Mouse (Mus musculus) v-Abl transformed pro-B cells (cell line): Measurements from ENCODE around the gene Amigo2.

Experiments
- in situ Hi-C, 2 experiments: fragments of 400-800 bp; cut with MboI; formaldehyde crosslinking; loops; one replicate each; pipeline ENCODE4 v1.15.1; 2025; ENCODE audit not compliant: unreplicated experiment in 2 of 2

The Amigo2 gene

DNA sequence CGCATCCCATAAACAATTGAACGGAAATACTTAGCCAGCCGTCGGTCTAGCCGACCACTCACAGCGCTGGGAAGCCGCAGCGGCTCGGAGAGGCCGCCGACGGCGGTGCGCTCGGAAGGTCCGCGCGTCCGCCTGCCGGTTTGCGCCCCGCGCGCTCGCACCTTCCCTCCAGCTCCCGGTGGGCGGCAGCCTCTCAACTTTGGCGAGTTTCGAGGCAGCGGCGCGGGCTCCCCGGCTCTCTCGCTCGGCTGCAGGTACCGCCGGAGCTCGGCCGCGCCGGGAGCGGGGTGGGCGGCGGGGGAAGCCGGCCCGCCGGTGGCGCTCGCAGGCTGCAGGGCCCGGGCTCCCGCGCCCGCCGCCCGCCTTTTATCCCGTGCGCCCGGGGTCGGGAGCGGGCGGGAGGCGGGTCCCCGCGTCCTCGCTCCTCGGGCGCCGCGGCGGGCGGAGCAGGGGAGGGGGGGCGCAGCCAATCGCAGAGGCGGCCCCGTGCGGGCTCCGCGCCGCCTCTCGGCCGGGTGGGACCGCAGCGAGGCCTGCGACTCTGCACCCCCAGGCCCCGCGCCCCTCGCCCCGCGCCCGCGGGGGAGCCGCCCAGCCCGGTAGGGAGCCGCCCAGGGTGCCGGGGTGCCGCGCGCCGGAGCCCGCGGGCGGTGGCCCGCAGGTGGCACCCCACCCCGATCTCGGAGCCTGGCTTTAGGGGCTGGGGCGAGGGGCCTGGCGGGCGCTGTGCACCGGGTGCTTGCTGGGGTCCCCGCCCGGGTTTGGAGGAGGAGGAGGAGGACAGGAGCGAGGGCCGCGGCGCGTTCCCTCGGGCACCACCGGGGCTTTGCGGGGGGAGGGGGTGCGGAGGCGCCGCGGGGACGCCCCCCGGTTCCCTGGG is at the start of gene Amigo2, which contains the start of gene Pced1b:
Gene Amigo2 (minus strand): TSS at position 377 of the 880 bp plus-strand sequence.
Gene Pced1b (plus strand): TSS at position 197 of the 880 bp plus-strand sequence.
- in situ Hi-C loops = loop anchor here in 1 of 2 experiments (5.0 kb wide), 2 partner anchors 80 to 250 kb away; no protein-coding TSS in a partner anchor

GRCm38 (mm10) chr15:97291291-97292050 is 44.4 kb upstream of the Amigo2 start:
- in situ Hi-C loops = no loop called here

- in situ Hi-C loops = no loop called here
Observed at GRCm38 (mm10) chr15:97290351-97290750, 43.3 kb upstream of the Amigo2 start.

- in situ Hi-C loops = no loop called here
Observed at GRCm38 (mm10) chr15:97289176-97289575, 42.1 kb upstream of the Amigo2 start.

GRCm38 (mm10) chr15:97288690-97289089 is 41.6 kb upstream of the Amigo2 start:
- in situ Hi-C loops = no loop called here

GRCm38 (mm10) chr15:97287436-97288143 is 40.5 kb upstream of the Amigo2 start:
- in situ Hi-C loops = no loop called here

DNA sequence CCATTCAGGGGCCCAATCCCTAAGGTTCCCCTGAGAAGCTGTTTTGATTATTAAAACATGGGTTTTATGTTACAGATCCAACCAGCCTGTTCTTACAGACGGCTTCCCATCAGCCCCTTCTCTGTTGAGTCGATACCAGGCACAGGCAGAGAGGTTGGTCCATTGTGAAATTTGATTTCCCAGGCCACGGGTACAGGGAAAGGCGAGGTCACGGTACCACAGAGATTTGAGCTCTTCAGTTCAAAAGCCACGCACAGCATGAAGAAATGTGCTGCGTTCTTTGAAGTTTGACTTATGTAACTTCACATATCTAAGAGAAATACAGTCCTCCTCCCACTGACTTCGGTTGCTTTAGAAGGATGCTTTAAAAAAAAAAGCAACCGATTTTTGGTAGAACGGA is 39.6 kb upstream of the Amigo2 start:
- in situ Hi-C loops = no loop called here

GRCm38 (mm10) chr15:97285665-97286212 is 38.7 kb upstream of the Amigo2 start:
- in situ Hi-C loops = no loop called here

GRCm38 (mm10) chr15:97284201-97284600 is 37.1 kb upstream of the Amigo2 start:
- in situ Hi-C loops = loop anchor here in 1 of 2 experiments (5.0 kb wide), 1 partner anchor 38 kb away; no protein-coding TSS in a partner anchor

- in situ Hi-C loops = loop anchor here in 1 of 2 experiments (5.0 kb wide), 1 partner anchor 40 kb away; no protein-coding TSS in a partner anchor
Observed at GRCm38 (mm10) chr15:97282572-97282881, 35.4 kb upstream of the Amigo2 start.

DNA sequence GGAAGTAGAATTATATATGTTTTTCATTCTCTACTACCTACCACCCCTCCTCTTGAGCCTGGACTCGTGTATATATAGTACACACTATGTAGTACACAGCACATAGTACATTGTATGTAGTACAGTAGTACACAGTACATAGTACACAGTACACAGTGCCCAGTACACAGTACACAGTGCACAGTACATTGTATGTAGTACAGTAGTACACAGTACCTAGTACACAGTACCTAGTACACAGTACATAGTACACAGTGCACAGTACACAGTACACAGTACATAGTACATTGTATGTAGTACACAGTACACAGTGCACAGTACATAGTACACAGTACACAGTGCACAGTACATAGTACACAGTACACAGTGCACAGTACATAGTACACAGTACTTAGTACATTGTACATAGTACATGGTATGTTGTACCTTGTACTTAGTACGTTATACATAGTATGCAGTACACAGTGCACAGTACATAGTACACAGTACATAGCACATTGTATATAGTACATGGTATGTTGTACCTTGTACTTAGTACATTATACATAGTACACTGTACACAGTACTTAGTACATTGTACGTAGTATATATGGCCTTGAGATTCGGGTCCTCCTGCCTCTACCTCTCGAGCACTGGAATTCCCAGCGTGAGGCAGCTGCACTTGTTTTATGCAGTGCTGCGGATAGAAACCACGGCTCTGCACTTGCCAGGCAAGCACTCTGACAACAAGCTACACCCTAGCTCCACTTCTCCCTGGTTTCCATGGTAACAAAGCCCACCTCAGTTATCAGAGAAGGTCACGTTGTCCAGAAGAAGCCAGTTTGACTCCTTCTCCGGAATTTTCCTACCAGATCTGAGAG is 34.9 kb upstream of the Amigo2 start:
- in situ Hi-C loops = loop anchor here in 1 of 2 experiments (5.0 kb wide), 1 partner anchor 40 kb away; no protein-coding TSS in a partner anchor

DNA sequence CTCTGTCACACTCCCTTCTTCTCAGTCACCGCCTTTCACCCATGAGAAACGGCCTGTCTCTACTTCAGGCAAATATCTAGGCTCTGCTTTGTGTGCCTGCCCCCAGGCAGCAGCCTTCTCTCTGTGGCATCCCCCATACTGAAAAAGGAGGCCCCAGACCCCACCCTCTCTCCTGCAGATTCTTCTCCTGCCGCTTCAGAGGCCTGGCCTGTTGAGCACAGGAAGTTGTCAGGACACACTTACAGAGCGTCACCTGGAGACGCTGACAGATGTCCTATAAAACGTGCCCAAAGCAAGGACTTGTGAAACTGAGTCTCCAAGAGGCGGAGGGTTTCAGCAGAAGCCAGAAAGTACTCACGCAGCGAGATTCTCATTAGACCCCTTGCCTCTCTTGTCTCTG is 33.7 kb upstream of the Amigo2 start:
- in situ Hi-C loops = loop anchor here in 1 of 2 experiments (5.0 kb wide), 1 partner anchor 42 kb away; no protein-coding TSS in a partner anchor

GRCm38 (mm10) chr15:97280131-97280530 is 33.0 kb upstream of the Amigo2 start:
- in situ Hi-C loops = loop anchor here in 1 of 2 experiments (5.0 kb wide), 1 partner anchor 42 kb away; no protein-coding TSS in a partner anchor

GRCm38 (mm10) chr15:97278340-97278948 is 31.4 kb upstream of the Amigo2 start:
- in situ Hi-C loops = no loop called here

DNA sequence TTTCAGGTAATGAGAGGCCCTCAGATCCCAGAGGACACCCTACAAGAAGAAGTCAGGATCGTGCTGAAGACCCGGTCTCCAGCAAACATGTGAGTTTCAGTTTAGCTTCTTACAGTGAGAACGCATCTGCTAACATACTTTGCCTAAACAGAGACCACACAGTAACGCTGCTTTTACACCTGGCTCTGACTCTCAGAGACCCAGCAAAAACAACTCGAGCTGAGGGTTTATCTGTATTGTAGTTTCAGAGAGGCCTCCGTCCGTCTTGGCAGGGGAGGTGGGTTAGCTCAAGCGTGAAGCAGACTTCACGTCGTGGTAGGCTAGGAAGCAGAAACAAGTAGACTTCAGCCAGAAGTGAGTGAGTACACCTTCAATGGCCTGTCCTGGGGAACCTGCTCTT is 30.2 kb upstream of the Amigo2 start:
- in situ Hi-C loops = no loop called here

- in situ Hi-C loops = no loop called here
Observed at GRCm38 (mm10) chr15:97276660-97277153, 29.6 kb upstream of the Amigo2 start.

DNA sequence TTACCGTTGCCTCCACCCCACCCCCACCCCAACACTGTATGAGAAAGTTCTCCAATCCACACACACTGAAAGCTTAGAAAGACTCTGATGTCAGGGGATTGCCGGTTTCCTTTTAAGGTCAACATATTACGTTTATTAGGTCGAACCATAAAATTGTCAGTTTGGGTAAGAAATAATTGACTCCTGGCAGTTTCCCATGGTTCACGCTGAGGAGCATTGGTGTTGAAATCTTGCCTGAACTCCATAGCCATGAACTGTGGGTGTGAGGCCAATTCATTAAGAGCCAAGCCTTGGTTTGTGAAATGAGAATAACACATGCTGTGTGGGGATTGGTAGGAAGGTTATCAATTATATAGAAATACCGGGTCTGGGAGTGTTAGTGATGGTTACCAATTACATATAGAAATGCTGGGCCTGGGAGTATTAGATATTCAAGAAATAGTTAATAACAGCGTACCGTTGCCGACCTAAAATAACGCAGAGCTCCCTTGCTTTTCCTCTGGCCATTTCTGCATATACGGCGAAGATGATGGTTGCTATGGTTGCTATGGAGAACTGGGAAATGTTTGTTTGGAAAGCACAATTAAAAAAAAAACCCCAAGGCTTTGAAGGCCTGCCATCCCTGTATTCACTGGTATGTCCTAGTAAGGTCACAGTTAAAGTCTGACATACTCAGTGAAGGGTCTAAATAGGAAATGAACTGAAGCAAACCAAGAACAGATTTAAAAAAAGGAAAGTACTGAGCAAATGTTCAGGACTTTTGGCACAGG is 28.7 kb upstream of the Amigo2 start:
- in situ Hi-C loops = no loop called here

- in situ Hi-C loops = loop anchor here in 1 of 2 experiments (25.0 kb wide), 1 partner anchor 564 kb away; the partner anchor contains the start of gene Hdac7
Observed at GRCm38 (mm10) chr15:97272831-97273230, 25.7 kb upstream of the Amigo2 start.
